Mouse (Mus musculus) lung, adult 2 months (tissue): ENCODE results near the gene Otop1. TPM values are rescaled to one million over a fixed set of nuclear protein-coding genes. Genes with fewer than 3 reads are reported as not detected.

Source experiments
- DNase-seq: peaks from one replicate; pipeline ENCODE4 v3.0.0; 2022
- H3K4me1 ChIP-seq: fragments of 200-500 bp; 2 replicates; pipeline ENCODE4 v1.6.1; 2011; ENCODE audit warnings: low read length; ENCODE audit not compliant: control insufficient read depth, insufficient read depth
- H3K4me3 ChIP-seq: fragments of 200-500 bp; replicated peaks from 2 replicates; pipeline ENCODE3; 2011; ENCODE audit warnings: low read depth, mild to moderate bottlenecking, control low read depth, low read length; ENCODE audit errors: extremely low read depth
- CTCF ChIP-seq: fragments of 200-500 bp; IDR thresholded peaks from 2 replicates; pipeline ENCODE4 v1.5.1; 2011; ENCODE audit warnings: mild to moderate bottlenecking, low read length, control low read depth; ENCODE audit not compliant: insufficient read depth
- POLR2A ChIP-seq: fragments of 200-500 bp; IDR thresholded peaks from 2 replicates; pipeline ENCODE4 v1.6.1; 2011; ENCODE audit warnings: low read depth, mild to moderate bottlenecking, control low read depth, low read length, borderline replicate concordance; ENCODE audit errors: extremely low read depth
- WGBS: fragments of 180-500 bp; shearing (Covaris S2); methylation state at CpG from one replicate; pipeline ENCODE4 v1.1.7; 2018; 5-methylcytosine and 5-hydroxymethylcytosine counted together
- polyA plus RNA-seq: library from polyadenylated mRNA; depleted of rRNA; stranded (reverse); fragments of >200 nt; gene quantifications from 2 replicates; pipeline ENCODE4 v1.2.3, GENCODE M21; 2012; rRNA removed

Otop1 gene
- polyA plus RNA-seq, 1 experiment, result 3.1 TPM

DNA sequence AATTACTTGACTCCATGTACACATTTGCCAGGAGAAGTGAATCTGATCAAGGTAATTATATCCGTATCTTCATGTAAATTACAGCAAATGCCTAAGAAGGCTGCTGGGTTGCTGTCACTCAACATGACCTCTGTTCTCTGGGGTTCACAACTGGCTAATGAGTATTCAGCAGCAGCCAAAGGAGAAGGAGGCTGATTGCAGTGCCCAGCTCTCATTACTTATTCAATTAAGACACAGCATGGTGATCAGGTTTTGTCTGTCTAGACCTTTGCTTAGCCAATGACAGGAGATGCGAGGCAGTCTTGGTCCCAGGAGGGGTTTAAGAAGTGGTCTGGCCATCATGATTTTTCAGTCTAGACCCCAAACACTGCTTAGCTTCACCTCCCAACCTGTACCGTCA is 67.3 kb downstream of the Otop1 start:
- 74% methylated on average over 3 of the region's 3 CpGs for WGBS
- TF ChIP-seq POLR2A (no peak), CTCF (no peak)
- no peak for DNase-seq

DNA sequence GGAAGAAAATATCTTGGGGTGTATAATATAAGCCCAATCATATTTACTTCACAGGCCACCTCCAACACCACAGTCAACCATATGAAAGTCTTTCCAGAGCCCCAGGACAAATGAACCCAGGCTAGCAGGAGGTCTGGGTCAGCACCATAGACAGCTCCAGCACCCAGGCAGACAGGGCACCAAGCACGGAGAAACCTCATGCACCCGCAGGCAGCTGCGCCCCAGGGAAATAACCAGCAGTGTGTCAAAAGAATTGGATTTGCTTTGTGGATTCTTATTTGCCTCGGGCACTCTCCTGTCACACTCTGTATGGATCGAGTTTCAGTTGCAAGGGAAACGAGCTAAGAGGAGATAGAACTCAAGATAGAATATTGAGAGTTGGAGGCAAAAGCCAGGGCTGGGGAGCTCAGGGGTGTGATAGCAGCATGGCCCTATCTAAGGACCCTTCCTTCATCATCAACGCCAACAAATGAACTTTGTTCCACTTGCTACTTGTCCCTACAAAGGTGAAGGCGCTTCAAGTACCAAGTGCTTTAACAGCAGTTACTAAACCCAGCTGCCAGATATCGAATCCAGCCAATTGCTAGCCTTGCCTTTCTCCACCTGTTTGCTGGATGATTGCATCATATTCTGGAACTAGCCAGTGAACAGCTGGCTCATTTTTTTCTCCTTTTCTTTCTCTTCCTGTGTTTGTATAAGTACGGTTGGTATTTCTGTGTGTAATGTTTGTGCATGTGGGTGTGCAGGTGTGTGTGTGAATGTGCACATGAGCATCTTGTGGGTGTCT is 71.1 kb downstream of the Otop1 start:
- Histone ChIP-seq H3K4me1 (no peaks in the 10 kb centered on the region), H3K4me3 (no peak overlapping the region)
- TF ChIP-seq CTCF, result no peak
- DNase-seq, result no peak
- WGBS, result 22% methylated on average over 10 of the region's 10 CpGs

More for the DNA sequence above, 67.3 kb downstream of the Otop1 start:
- H3K4me3 ChIP-seq, result no peak overlapping the region
- no peaks in the 10 kb centered on the region for H3K4me1 ChIP-seq

DNA sequence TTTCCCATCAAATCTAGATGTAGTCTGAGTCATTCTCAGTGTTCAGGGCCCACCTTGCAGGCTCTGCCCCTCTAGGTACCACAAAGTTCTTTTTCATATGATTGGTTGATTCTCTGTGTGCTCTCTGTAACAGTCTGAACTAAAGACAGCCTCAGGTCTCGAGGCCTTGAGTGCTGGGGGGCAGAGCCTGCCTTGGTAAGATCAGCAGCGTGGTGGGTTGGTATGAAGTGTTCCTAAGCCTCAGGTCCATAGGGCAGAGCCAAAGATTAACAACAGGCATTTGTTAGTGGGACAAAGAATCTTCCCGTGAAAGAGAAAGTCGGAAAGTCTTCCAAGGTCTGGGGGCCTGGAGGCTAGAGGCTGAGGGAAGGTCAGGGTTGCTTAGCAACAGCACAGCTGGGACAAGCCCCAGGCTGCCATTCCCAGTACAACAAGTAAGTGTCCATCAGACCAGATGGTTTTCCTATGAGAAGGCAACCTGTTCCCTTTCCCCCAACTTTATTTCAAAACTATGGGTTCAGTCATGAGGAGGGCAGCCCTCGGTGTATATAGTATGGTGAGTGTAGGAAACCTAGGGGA is 74.7 kb downstream of the Otop1 start:
- TF ChIP-seq POLR2A, result no peak
- no peak for TF ChIP-seq CTCF
- no peaks in the 10 kb centered on the region for H3K4me1 ChIP-seq
- WGBS, result 57% methylated on average over 5 of the region's 5 CpGs
- no peak overlapping the region for H3K4me3 ChIP-seq
- DNase-seq, result no peak

Other genes starting within 250 kb of the Otop1 start
- gene Stx18, start 237.2 kb upstream of the Otop1 start, polyA plus RNA-seq, result 15.6 and 17.4 TPM in 2 replicates
- 63.9 and 77.3 TPM in 2 replicates for gene Nsg1, start 116.1 kb upstream of the Otop1 start, polyA plus RNA-seq
- 13.4 and 18.9 TPM in 2 replicates for gene Zbtb49, start 55.5 kb upstream of the Otop1 start, polyA plus RNA-seq
- gene Lyar, start 55.5 kb upstream of the Otop1 start, polyA plus RNA-seq, result 3.9 and 4.0 TPM in 2 replicates
- 25.8 and 33.8 TPM in 2 replicates for gene Tmem128, start 15.8 kb upstream of the Otop1 start, polyA plus RNA-seq
- not detected in 2 replicates for gene Drd5, start 43.4 kb downstream of the Otop1 start, polyA plus RNA-seq
- 4.9 and 5.0 TPM in 2 replicates for gene Slc2a9, start 227.2 kb downstream of the Otop1 start, polyA plus RNA-seq